Mouse (Mus musculus) cerebellum, postnatal 25 days (tissue): Measurements from ENCODE around the gene Peak1.
A peak's percentile ranks its signal among the peaks of the same experiment; 100 is the strongest.

Experiments used
- DNase-seq, 2 experiments: peaks; one replicate each; pipeline ENCODE4 v3.0.0; 2021; ENCODE audit warnings: mixed read lengths in 2 of 2

Gene Peak1

GRCm38 (mm10) chr9:56244336-56244735, 173.5 kb downstream of the Peak1 start:
- no peak for DNase-seq

DNA sequence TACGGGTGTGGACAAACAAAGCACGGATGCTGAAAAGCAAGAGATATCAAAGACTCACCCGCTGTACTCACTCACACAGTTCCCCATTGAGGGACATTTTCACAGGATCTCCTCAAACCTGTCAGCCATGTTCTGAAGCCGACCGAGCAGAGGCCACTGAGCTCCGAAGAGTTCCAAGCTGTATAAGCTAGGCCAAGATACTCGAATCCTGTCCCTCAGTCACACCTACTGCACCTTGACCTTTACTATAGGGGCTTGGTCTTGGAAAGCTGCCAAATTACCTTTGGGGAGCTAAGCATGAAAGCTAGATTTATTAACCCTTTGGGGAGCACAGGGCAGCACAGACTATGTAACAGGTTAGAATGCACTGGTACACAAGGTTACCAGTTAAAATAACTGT, 174.0 kb downstream of the Peak1 start:
- DNase-seq: no peak

DNA sequence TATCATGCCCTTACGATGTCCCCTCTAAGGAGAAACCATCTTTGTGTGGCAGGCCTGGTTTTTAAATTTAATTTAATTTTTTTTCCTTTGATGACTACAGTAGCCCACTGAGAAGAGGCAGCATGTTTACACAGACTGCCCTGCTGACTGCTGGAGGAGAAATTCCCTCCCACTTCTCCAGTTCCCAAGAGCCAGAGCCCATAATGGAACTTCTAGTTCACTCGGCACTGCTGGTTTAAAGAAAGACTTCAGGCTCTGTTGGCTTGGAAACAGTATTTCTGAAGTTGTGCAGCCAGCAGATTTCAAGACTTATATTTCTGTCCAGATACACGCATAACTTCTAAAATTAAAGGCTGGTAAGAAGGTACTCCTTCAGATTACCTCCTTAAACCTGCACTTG, 175.2 kb downstream of the Peak1 start:
- no peak for DNase-seq

DNA sequence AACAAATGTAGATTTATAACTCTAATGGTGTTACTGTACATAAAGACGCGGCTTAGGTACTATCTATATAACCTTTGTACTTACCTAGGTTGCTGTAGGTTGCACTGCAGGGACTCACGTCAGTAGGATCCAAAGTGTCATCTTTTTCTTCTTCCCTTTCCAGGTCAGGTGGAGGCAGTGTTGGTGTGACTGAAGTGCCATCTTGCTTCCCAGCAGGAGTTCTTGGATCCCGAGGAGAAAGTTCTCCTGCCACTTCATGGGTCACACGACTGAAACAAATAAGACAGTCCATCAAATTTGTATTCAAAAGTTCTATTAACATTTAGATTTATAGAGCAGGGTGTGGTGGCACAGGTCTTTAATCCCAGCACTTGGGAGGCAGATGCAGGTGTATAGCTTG, 176.8 kb downstream of the Peak1 start:
- DNase-seq: peak; percentile 44 to 57

DNA sequence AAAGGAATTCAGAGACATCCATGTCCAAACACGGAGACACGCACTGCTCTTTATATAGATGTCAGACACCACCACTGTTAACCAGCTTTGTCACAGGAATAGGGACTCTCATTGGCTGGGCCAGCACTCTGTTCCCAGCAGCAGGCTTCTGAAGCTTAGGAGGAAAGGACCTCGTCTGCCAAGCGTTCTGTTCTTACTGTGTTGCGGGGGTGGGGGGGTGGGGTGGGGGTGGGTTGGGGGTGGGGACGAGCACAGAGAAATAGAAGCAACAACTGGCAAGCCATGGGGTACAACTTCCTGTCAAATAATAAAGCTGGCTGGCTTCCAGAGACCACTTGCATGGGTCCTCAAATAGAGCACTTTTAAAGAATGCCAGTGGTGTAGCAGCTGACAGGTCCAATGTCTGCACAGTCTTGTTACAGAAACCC, 182.0 kb downstream of the Peak1 start:
- DNase-seq: no peak

GRCm38 (mm10) chr9:56235281-56235680, 182.6 kb downstream of the Peak1 start:
- DNase-seq: no peak

DNA sequence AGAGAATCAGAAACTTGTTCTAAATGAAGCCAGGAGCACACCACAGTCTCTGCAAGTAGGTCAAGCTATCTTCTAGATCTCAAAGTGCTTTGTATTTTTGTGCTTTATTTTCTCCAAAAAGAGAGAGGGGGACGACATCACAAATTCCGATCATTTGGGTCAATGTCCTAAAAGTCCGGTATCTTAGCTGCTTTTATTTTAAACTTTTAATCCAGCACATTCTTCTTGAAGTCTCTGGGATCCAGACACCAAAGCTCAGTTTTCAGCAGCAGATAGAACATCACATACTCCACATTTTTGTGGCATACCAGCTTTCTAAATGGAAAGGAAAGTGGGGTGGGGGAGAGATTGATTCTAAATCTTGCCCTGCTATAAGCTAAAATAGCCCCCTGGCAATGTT, 183.3 kb downstream of the Peak1 start:
- DNase-seq: no peak

DNA sequence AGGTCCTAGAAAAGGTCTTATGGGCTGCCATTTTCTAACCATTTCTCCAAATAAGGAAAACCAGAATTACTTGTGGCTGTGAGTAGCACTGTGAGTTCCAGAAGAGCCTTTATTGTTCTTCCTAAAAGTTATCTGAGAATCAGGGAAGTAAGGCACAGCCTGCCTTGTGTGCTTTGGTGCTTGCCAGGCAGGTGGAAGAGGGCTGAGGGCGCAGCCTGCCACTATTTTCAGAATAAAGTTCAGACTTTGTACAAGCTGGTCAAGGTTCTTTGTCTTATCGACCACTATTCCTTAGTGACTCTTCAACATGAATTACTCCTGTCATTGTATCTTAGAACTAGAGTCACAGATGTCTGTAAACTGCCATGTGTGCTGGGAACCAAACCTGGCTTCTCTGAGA, 184.6 kb downstream of the Peak1 start:
- DNase-seq: no peak

DNA sequence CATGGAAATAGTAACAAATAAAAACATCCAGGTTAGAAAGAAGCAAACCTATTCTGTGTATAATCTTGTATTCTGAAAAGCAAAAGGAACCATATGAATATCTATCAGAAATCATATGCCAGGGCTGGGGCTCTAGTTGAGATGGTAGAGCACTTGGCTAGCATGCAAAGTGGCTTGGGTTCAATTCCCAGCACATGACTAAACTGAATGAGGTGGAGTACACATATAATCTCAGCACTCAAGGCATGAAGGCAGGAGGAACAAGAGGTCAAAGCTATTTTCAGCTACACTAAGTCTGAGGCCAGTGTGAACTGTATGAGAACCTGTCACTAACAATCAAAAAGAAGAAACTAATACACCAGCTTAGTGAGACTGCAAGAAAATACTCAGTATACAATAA, 187.0 kb downstream of the Peak1 start:
- DNase-seq: no peak

GRCm38 (mm10) chr9:56227626-56228025, 190.2 kb downstream of the Peak1 start:
- DNase-seq: no peak

DNA sequence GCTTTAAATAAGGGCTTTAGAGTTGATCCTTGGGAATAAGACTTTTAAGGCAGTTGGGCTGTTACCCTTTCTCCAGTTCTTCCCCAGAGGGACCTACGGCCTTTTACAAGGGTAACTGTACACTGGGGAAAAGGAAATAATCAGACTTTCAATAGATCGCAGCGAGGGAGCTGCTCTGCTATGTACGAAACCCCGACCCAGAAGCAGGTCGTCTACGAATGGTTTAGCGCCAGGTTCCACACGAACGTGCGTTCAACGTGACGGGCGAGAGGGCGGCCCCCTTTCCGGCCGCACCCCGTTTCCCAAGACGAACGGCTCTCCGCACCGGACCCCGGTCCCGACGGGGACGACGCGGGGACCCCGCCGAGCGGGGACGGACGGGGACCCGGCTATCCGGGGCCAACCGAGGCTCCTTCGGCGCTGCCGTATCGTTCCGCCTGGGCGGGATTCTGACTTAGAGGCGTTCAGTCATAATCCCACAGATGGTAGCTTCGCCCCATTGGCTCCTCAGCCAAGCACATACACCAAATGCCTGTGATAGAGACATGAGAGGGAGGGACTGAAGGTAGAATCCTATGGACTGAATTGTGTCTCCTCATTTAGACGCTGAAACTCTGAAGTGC, 194.3 kb downstream of the Peak1 start:
- peak; percentile 51 to 77 for DNase-seq

- no peak for DNase-seq
These were observed 199.0 kb downstream of the Peak1 start for GRCm38 (mm10) chr9:56218860-56219259.

- DNase-seq: no peak
These were observed 199.8 kb downstream of the Peak1 start for GRCm38 (mm10) chr9:56218043-56218442.

GRCm38 (mm10) chr9:56217386-56217785, 200.5 kb downstream of the Peak1 start:
- DNase-seq: peak; percentile 41 to 68

- DNase-seq: peak; percentile 60 to 72
These were observed 204.2 kb downstream of the Peak1 start for GRCm38 (mm10) chr9:56213451-56214291.

DNA sequence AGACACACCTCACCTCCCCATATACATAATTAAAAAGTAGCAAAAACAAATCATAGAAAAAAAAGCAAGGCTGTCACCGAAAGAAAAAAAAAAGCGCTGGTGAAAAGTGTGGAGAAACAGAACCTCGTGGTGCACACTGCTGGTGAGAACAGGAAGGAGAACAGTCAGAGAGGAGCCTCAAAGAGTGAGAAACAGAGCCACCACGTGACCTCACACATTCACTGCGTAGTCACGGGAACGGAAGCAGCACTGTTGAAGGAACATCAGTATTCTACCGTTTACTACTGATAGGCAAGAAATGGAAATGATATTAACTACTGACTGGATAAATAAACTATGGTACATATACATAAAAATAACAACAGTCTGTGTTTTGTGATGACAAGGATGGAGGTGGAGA, 209.1 kb downstream of the Peak1 start:
- no peak for DNase-seq

GRCm38 (mm10) chr9:56207516-56207915, 210.4 kb downstream of the Peak1 start:
- no peak for DNase-seq

GRCm38 (mm10) chr9:56207083-56207482, 210.8 kb downstream of the Peak1 start:
- DNase-seq: no peak

- DNase-seq: peak in 1 of 2 experiments; percentile 27
These were observed 212.5 kb downstream of the Peak1 start for GRCm38 (mm10) chr9:56205336-56205735.

DNA sequence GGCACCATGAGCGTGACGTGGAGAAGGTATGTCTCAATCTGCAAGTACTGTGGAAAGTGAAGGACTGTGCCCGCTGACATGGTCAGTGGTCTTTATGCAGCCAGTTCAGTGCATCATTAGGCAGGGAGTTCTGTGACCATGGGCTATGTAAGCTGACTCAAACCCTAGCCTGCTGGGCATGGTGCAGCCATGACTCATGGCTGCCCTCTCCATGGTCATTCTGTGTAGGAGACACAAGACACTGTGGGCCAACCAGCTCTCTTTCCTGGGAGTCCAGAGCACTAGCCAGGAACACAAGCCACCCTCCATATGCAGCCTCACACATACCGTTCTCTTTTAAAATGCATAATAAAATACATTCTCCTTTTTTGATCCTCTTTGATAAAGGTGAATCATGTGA, 213.6 kb downstream of the Peak1 start:
- no peak for DNase-seq

DNA sequence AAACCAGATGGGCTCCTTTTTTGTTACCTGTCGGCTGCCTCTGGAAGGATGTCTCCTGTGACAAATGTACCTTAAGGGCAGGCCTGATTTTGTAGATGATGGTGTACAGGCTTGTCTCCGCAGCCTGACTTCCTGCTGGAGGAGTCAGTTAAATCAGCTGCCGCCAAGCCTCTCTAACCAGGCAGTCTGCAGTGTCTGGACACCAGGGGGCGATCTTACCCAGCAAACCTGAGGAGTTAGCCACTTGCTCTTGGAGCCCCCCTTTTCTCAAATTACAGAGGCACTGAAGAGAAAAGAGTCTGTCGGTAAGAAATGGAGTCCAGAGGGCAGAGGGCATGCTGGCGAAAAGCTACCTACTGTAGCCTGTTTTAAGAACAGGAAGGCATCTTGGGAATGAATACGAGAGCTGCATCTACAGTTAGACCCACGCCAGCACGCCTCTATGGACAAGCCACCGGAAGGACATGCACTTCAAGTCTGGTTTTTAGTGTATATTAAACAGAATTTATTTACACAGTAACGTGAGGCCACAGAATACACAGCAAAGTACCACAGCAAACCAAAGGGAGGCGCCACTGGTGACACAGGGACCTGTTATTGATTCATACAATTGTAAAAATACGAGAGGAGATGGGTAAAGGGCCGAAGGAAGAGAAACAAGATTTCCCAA, 217.1 kb downstream of the Peak1 start:
- peak; percentile 85 to 92 for DNase-seq

DNA sequence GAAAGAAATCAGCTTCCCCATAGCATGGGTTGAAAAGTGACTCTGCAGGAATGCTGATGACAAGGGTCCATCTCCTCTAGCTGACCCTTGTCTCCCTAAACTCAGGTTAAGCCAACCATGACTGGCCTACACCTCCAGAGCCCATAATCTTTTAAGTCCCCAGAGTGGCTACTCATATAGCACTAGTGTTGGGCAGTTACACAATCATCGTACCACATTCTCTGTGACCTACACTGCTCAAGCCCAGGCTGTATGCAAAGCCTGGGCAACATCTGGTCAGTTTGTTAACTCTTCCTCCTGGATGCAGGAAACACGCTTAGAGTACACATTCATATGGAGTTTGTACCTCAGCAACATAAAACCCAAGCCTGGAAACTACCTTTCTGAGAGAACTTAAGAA, 217.7 kb downstream of the Peak1 start:
- DNase-seq: no peak

GRCm38 (mm10) chr9:56196921-56197320, 220.9 kb downstream of the Peak1 start:
- DNase-seq: no peak

DNA sequence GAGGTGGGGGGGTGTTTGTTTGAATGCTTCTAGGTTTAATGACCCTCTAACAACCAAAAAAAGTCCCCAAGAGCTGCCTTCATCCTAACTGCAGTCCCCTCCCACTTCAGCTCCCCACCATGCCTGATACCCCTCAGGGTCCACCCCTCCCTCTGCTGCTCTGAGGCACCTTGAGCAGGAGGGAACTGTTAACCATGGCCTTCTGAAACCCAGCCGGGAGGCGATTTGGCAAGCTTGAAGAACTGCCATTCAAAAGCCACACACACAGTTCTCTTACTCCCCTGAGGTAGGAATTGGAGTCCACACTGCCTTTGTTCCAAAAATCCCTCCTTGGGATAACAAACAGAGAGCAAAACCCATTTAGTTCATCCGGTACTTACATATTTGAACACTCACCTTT, 222.7 kb downstream of the Peak1 start:
- DNase-seq: no peak
